Mouse (Mus musculus) liver, postnatal 0 days (tissue): Measurements from ENCODE around the gene Vegfb.

ENCODE experiments used
- CTCF ChIP-seq: sonication (generic); IDR thresholded peaks from 2 replicates; pipeline ENCODE4 v1.5.1; 2016; ENCODE audit warnings: antibody characterized with exemption, low read depth
- EP300 ChIP-seq: IDR thresholded peaks from 2 replicates; pipeline ENCODE4 v1.6.1; 2016; ENCODE audit warnings: antibody characterized with exemption, low read depth, mild to moderate bottlenecking

GRCm38 (mm10) chr19:6989251-6989650 is 1.8 kb upstream of the Vegfb start:
- TF ChIP-seq CTCF, result no peak
- no peak for TF ChIP-seq EP300
